Mouse (Mus musculus): Measurements from ENCODE around the gene Rack1. TPM values are rescaled to one million over a fixed set of nuclear protein-coding genes. Genes with fewer than 3 reads are reported as not detected.
A peak's percentile ranks its signal among the peaks of the same experiment; 100 is the strongest.
"Not testable (repeated sequence)": the region's sequence is repeated elsewhere in the genome, so short reads cannot be mapped to it uniquely, and the experiment has no call there.

Gene Rack1
- polyA plus RNA-seq, 1 experiment = 101 TPM

GRCm38 (mm10) chr11:48842378-48842792, 42.3 kb downstream of the Rack1 start:
- no peaks in the 10 kb centered on the region for H3K9me3 ChIP-seq (ENCODE audit: control insufficient read depth, low read length)
- TF ChIP-seq GATA1 (IDR thresholded peaks at IDR 0.05; ENCODE audit: low read length) = no peak
- TF ChIP-seq TAL1 (IDR thresholded peaks at IDR 0.05; ENCODE audit: low read length) = no peak

GRCm38 (mm10) chr11:48843202-48843601, 43.1 kb downstream of the Rack1 start:
- H3K9me3 ChIP-seq (ENCODE audit: control insufficient read depth, low read length) = no peaks in the 10 kb centered on the region
- peaks cover 10% of the 10 kb centered on the region for H3K27me3 ChIP-seq (ENCODE audit: control insufficient read depth)
- H3K4me3 ChIP-seq (replicated peaks) = no peak overlapping the region
- no peaks in the 10 kb centered on the region for H3K36me3 ChIP-seq (ENCODE audit: control insufficient read depth)
- TF ChIP-seq TAL1 (IDR thresholded peaks at IDR 0.05; ENCODE audit: low read length) (no peak), GATA1 (IDR thresholded peaks at IDR 0.05; ENCODE audit: low read length) (no peak)
- H3K4me1 ChIP-seq (ENCODE audit: control insufficient read depth) = peaks cover 6% of the 10 kb centered on the region

More at GRCm38 (mm10) chr11:48842378-48842792, 42.3 kb downstream of the Rack1 start:
- H3K4me1 ChIP-seq (ENCODE audit: control insufficient read depth) = peaks cover 14% of the 10 kb centered on the region
- no peaks in the 10 kb centered on the region for H3K36me3 ChIP-seq (ENCODE audit: control insufficient read depth)
- H3K4me3 ChIP-seq (replicated peaks) = no peak overlapping the region
- H3K27me3 ChIP-seq (ENCODE audit: control insufficient read depth) = peaks cover 18% of the 10 kb centered on the region

- Histone ChIP-seq H3K9me3 (ENCODE audit: control insufficient read depth, low read length) (no peaks in the 10 kb centered on the region), H3K36me3 (ENCODE audit: control insufficient read depth) (no peaks in the 10 kb centered on the region), H3K27me3 (ENCODE audit: control insufficient read depth) (peaks cover 11% of the 10 kb centered on the region), H3K4me1 (ENCODE audit: control insufficient read depth) (no peaks in the 10 kb centered on the region), H3K4me3 (replicated peaks) (no peak overlapping the region)
- TF ChIP-seq TAL1 (IDR thresholded peaks at IDR 0.05; ENCODE audit: low read length) = no peak
- TF ChIP-seq GATA1 (IDR thresholded peaks at IDR 0.05; ENCODE audit: low read length) = no peak
Observed at GRCm38 (mm10) chr11:48844309-48844708, 44.2 kb downstream of the Rack1 start.

GRCm38 (mm10) chr11:48845244-48845815, 45.2 kb downstream of the Rack1 start:
- H3K9me3 ChIP-seq (ENCODE audit: control insufficient read depth, low read length) = no peaks in the 10 kb centered on the region
- TF ChIP-seq TAL1 (IDR thresholded peaks at IDR 0.05; ENCODE audit: low read length) = no peak
- no peak for TF ChIP-seq GATA1 (IDR thresholded peaks at IDR 0.05; ENCODE audit: low read length)
- H3K4me1 ChIP-seq (ENCODE audit: control insufficient read depth) = no peaks in the 10 kb centered on the region; the same call in 1 of the 2 replicates
- H3K4me3 ChIP-seq (replicated peaks) = no peak overlapping the region
- no peaks in the 10 kb centered on the region for H3K36me3 ChIP-seq (ENCODE audit: control insufficient read depth)
- peaks cover 17% of the 10 kb centered on the region for H3K27me3 ChIP-seq (ENCODE audit: control insufficient read depth)

GRCm38 (mm10) chr11:48846362-48846761, 46.2 kb downstream of the Rack1 start:
- H3K36me3 ChIP-seq (ENCODE audit: control insufficient read depth); H3K4me1 ChIP-seq (ENCODE audit: control insufficient read depth); H3K9me3 ChIP-seq (ENCODE audit: control insufficient read depth, low read length); H3K4me3 ChIP-seq (replicated peaks): not testable (repeated sequence)
- peaks cover 19% of the 10 kb centered on the region for H3K27me3 ChIP-seq (ENCODE audit: control insufficient read depth)

- no peak overlapping the region for H3K4me3 ChIP-seq (replicated peaks)
- H3K27me3 ChIP-seq (ENCODE audit: control insufficient read depth) = peaks cover 19% of the 10 kb centered on the region
- no peaks in the 10 kb centered on the region for H3K36me3 ChIP-seq (ENCODE audit: control insufficient read depth)
- H3K9me3 ChIP-seq (ENCODE audit: control insufficient read depth, low read length) = peaks cover 6% of the 10 kb centered on the region
- no peak for TF ChIP-seq TAL1 (IDR thresholded peaks at IDR 0.05; ENCODE audit: low read length)
- TF ChIP-seq GATA1 (IDR thresholded peaks at IDR 0.05; ENCODE audit: low read length) = no peak
- H3K4me1 ChIP-seq (ENCODE audit: control insufficient read depth) = no peaks in the 10 kb centered on the region; the same call in 1 of the 2 replicates
Observed at GRCm38 (mm10) chr11:48846881-48847280, 46.7 kb downstream of the Rack1 start.

GRCm38 (mm10) chr11:48850240-48850639, 50.1 kb downstream of the Rack1 start:
- TF ChIP-seq GATA1 (IDR thresholded peaks at IDR 0.05; ENCODE audit: low read length) = no peak
- TF ChIP-seq TAL1 (IDR thresholded peaks at IDR 0.05; ENCODE audit: low read length) = no peak
- H3K9me3 ChIP-seq (ENCODE audit: control insufficient read depth, low read length) = peaks cover 6% of the 10 kb centered on the region
- no peaks in the 10 kb centered on the region for H3K36me3 ChIP-seq (ENCODE audit: control insufficient read depth)
- peaks cover 30% of the 10 kb centered on the region for H3K4me1 ChIP-seq (ENCODE audit: control insufficient read depth)
- H3K4me3 ChIP-seq (replicated peaks) = no peak overlapping the region
- peaks cover 36% of the 10 kb centered on the region for H3K27me3 ChIP-seq (ENCODE audit: control insufficient read depth)

- TF ChIP-seq GATA1 (IDR thresholded peaks at IDR 0.05; ENCODE audit: low read length) = no peak
- TF ChIP-seq TAL1 (IDR thresholded peaks at IDR 0.05; ENCODE audit: low read length) = no peak
- no peak overlapping the region for H3K4me3 ChIP-seq (replicated peaks)
- H3K4me1 ChIP-seq (ENCODE audit: control insufficient read depth) = peaks cover 40% of the 10 kb centered on the region
- peaks cover 6% of the 10 kb centered on the region for H3K9me3 ChIP-seq (ENCODE audit: control insufficient read depth, low read length)
- no peaks in the 10 kb centered on the region for H3K36me3 ChIP-seq (ENCODE audit: control insufficient read depth)
- H3K27me3 ChIP-seq (ENCODE audit: control insufficient read depth) = peaks cover 37% of the 10 kb centered on the region
Observed at GRCm38 (mm10) chr11:48851270-48851995, 51.3 kb downstream of the Rack1 start.

- H3K9me3 ChIP-seq (ENCODE audit: control insufficient read depth, low read length) = peaks cover 6% of the 10 kb centered on the region
- H3K27me3 ChIP-seq (ENCODE audit: control insufficient read depth) = peaks cover 37% of the 10 kb centered on the region
- H3K4me3 ChIP-seq (replicated peaks) = peak overlapping the region; percentile 76
- peaks cover 47% of the 10 kb centered on the region for H3K4me1 ChIP-seq (ENCODE audit: control insufficient read depth)
- TF ChIP-seq TAL1 (IDR thresholded peaks at IDR 0.05; ENCODE audit: low read length) (no peak), GATA1 (IDR thresholded peaks at IDR 0.05; ENCODE audit: low read length) (no peak)
- no peaks in the 10 kb centered on the region for H3K36me3 ChIP-seq (ENCODE audit: control insufficient read depth)
Observed at GRCm38 (mm10) chr11:48852190-48852589, 52.1 kb downstream of the Rack1 start.

Data from erythroblast, embryonic 14.5 days (primary cell).